Mouse (Mus musculus): ENCODE data around the gene Ins2.

- no peak for TF ChIP-seq ZC3H11A (IDR thresholded peaks at IDR 0.05; ENCODE audit: borderline replicate concordance, low read depth, low read length)
- TF ChIP-seq MAFK (IDR thresholded peaks at IDR 0.05; ENCODE audit: insufficient read depth, low read depth, low read length) = no peak
- TF ChIP-seq HCFC1 (IDR thresholded peaks at IDR 0.05; ENCODE audit: borderline replicate concordance, insufficient read depth, low read length) = no peak
- no peak for TF ChIP-seq ZNF384 (IDR thresholded peaks at IDR 0.05; ENCODE audit: low read depth, low read length)
- TF ChIP-seq CHD2 (IDR thresholded peaks at IDR 0.05; ENCODE audit: low read depth, low read length) = no peak
These were observed 84.0 kb downstream of the Ins2 start for GRCm38 (mm10) chr7:142659181-142659681.
